Mouse (Mus musculus) v-Abl transformed pro-B cells (cell line): Measurements from ENCODE around the gene Tmem176b.
"Not testable (repeated sequence)": the region's sequence is repeated elsewhere in the genome, so short reads cannot be mapped to it uniquely, and the experiment has no call there.

ENCODE experiments used
- in situ Hi-C, 2 experiments: fragments of 400-800 bp; cut with MboI; formaldehyde crosslinking; loops; one replicate each; pipeline ENCODE4 v1.15.1; 2025; ENCODE audit not compliant: unreplicated experiment in 2 of 2

Tmem176b gene

GRCm38 (mm10) chr6:48851820-48852491 lies 10.7 kb upstream of the Tmem176b start:
- in situ Hi-C loops, result loop anchor here (5.0 to 10.0 kb wide), 2 partner anchors 80 to 307 kb away; partner anchors contain the start of gene Gimap3 (in 1 of the 2)

- in situ Hi-C loops, result no loop called here
These were observed 3.8 kb upstream of the Tmem176b start for GRCm38 (mm10) chr6:48845086-48845485.

- in situ Hi-C loops, result loop anchor here in 1 of 2 experiments (5.0 kb wide), 1 partner anchor 195 kb away; the partner anchor contains the start of gene Gimap8
These were observed 981 bp upstream of the Tmem176b start for GRCm38 (mm10) chr6:48842111-48842842.

GRCm38 (mm10) chr6:48840371-48840969 lies 826 bp downstream of the Tmem176b start, which contains the start of gene Tmem176a:
TSS of gene Tmem176a (plus strand) at chr6:48840919.
- in situ Hi-C loops, result loop anchor here in 1 of 2 experiments (5.0 kb wide), 1 partner anchor 193 kb away; the partner anchor contains the start of gene Gimap8

- in situ Hi-C loops, result no loop called here
These were observed 2.8 kb downstream of the Tmem176b start for GRCm38 (mm10) chr6:48838321-48839080.

- in situ Hi-C loops, result no loop called here
These were observed 3.8 kb downstream of the Tmem176b start for GRCm38 (mm10) chr6:48837516-48837915.

GRCm38 (mm10) chr6:48836146-48836545 lies 5.2 kb downstream of the Tmem176b start:
- in situ Hi-C loops, result no loop called here

GRCm38 (mm10) chr6:48835241-48835640 lies 6.1 kb downstream of the Tmem176b start:
- in situ Hi-C loops, result no loop called here

- in situ Hi-C loops, result no loop called here
These were observed 7.8 kb downstream of the Tmem176b start for GRCm38 (mm10) chr6:48833515-48833914.

- in situ Hi-C loops, result no loop called here
These were observed 8.9 kb downstream of the Tmem176b start for GRCm38 (mm10) chr6:48832426-48832825.

GRCm38 (mm10) chr6:48831141-48831540 lies 10.2 kb downstream of the Tmem176b start:
- in situ Hi-C loops, result no loop called here

- in situ Hi-C loops, result no loop called here
These were observed 11.1 kb downstream of the Tmem176b start for GRCm38 (mm10) chr6:48830241-48830640.

- in situ Hi-C loops, result no loop called here
These were observed 11.6 kb downstream of the Tmem176b start for GRCm38 (mm10) chr6:48829651-48830050.

- in situ Hi-C loops, result no loop called here
These were observed 12.3 kb downstream of the Tmem176b start for GRCm38 (mm10) chr6:48828976-48829375.

GRCm38 (mm10) chr6:48825016-48825415 lies 16.3 kb downstream of the Tmem176b start:
- in situ Hi-C loops, result no loop called here

- in situ Hi-C loops, result not testable (repeated sequence)
These were observed 19.1 kb downstream of the Tmem176b start for GRCm38 (mm10) chr6:48821991-48822785.

GRCm38 (mm10) chr6:48817815-48818214 lies 23.5 kb downstream of the Tmem176b start:
- in situ Hi-C loops, result loop anchor here (5.0 kb wide), 1 partner anchor 39 kb away; no protein-coding TSS in a partner anchor

GRCm38 (mm10) chr6:48815013-48815412 lies 26.3 kb downstream of the Tmem176b start:
- in situ Hi-C loops, result loop anchor here (5.0 kb wide), 1 partner anchor 42 kb away; no protein-coding TSS in a partner anchor

- in situ Hi-C loops, result loop anchor here in 1 of 2 experiments (5.0 kb wide), 1 partner anchor 37 kb away; the partner anchor contains the start of gene Gimap3
These were observed 31.6 kb downstream of the Tmem176b start for GRCm38 (mm10) chr6:48809494-48810219.
